Comparison of ENCODE assay signal across 8 mouse cellular contexts in the genomic region with DNA sequence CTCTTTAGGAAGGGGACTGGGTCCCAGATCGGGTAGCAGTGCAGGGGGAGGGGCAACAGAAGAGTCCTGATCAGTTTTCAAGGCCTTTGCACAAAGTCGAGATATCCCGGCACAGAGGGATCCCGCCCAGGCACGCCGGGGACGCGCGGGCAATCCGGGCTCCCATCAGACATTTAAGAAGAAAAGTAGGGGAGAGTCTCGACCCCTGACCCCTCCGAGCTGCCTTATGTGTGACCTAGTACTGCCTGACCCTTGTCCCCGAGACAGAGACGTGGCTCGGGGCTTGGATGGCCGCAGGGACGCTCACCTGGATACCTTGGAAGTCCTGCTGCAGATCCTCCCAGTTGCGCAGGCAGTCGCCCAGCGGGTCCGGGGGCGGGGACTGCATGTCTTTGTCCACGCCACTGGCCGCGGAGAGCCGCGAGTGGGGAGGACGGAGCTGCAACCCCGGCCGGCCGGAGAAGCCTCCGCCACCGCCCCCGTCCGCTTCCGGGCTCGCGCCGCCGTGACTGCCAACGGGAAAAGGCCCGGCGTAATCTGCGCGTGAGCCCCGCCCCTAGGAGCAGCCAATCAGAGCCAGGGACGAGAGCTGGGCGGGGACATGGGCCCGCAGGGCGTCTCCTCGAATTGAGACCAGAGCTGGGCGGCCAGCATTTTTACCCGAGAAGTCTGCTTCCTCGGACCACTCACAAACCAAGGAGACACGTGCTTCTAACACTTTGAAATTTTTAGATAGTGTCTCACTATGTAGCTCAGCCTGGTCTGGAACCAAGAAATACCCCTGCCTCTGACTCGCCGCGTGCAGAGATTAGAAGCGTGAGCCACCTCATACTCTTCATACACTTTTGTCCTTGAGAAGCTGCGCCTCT. TPM values are rescaled to one million over a fixed set of nuclear protein-coding genes. Genes with fewer than 3 reads are reported as not detected.
DNase-seq lines count a peak whose midpoint lies in the region; ATAC-seq and TF ChIP-seq lines count a peak whose summit lies in the region.

A gene (minus strand): TSS at position 708 of the 869 bp plus-strand sequence.

- H3K27ac ChIP-seq in embryonic facial prominence, embryonic 13.5 days: peak within 1 kb of the TSS; percentile 75
- peak within 1 kb of the TSS; percentile 88 for H3K27ac ChIP-seq in heart, adult 2 months
- peak within 1 kb of the TSS; percentile 63; the same call in 1 of the 2 replicates for H3K27ac ChIP-seq in limb, embryonic 13.5 days
- peak within 1 kb of the TSS; percentile 32; the same call in 1 of the 2 replicates for H3K27ac ChIP-seq in midbrain, embryonic 16.5 days (ENCODE audit: low read length)

- peaks cover 24% of the 10 kb centered on the region for H3K36me3 ChIP-seq in embryonic facial prominence, embryonic 13.5 days
- H3K36me3 ChIP-seq in heart, adult 2 months (ENCODE audit: control insufficient read depth, insufficient read depth, low read length): no peaks in the 10 kb centered on the region
- H3K36me3 ChIP-seq in limb, embryonic 13.5 days: peaks cover 22% of the 10 kb centered on the region
- 0 out of 2 replicates have a peak, but pooled peaks cover 11% of the 10 kb centered on the region for H3K36me3 ChIP-seq in midbrain, embryonic 16.5 days (ENCODE audit: control insufficient read depth, insufficient read depth, low read length)

- ATAC-seq in embryonic facial prominence, embryonic 13.5 days (ENCODE audit: insufficient number of reproducible peaks, insufficient read depth, low FRiP score, low TSS enrichment, low read depth): peak; percentile 91
- ATAC-seq in limb, embryonic 13.5 days (ENCODE audit: low FRiP score, low read depth): peak; percentile 97
- peak; percentile 95 for ATAC-seq in midbrain, embryonic 16.5 days

- no peak for TF ChIP-seq CTCF in heart, adult 2 months (IDR thresholded peaks at IDR 0.05)

- intact Hi-C loops in heart, adult 2 months (cut with DNase I): loop anchor here (1.0 to 5.0 kb wide), 2 partner anchors 55 to 112 kb away; a partner anchor contains a TSS

- peaks cover 17% of the 10 kb centered on the region for H3K4me1 ChIP-seq in embryonic facial prominence, embryonic 13.5 days
- H3K4me1 ChIP-seq in heart, adult 2 months (ENCODE audit: control insufficient read depth, insufficient read depth, low read length): peaks cover 3% of the 10 kb centered on the region
- H3K4me1 ChIP-seq in limb, embryonic 13.5 days: peaks cover 23% of the 10 kb centered on the region
- H3K4me1 ChIP-seq in midbrain, embryonic 16.5 days (ENCODE audit: control insufficient read depth, insufficient read depth, low read length): peaks cover 10% of the 10 kb centered on the region

- no peaks in the 10 kb centered on the region for H3K79me2 ChIP-seq in heart, adult 2 months (replicated peaks; ENCODE audit: control insufficient read depth, insufficient read depth, low read length)

- TF ChIP-seq EP300 in heart, adult 2 months (IDR thresholded peaks at IDR 0.05; ENCODE audit: insufficient read depth, low read depth, low read length): 0 out of 2 replicates have a peak, but pooled peaks have one; percentile 35

- 0 out of 2 replicates have a peak, but pooled peaks cover 3% of the 10 kb centered on the region for H3K9me3 ChIP-seq in embryonic facial prominence, embryonic 13.5 days
- H3K9me3 ChIP-seq in limb, embryonic 13.5 days: peaks cover 6% of the 10 kb centered on the region; the same call in 1 of the 2 replicates
- no peaks in the 10 kb centered on the region; the same call in 1 of the 2 replicates for H3K9me3 ChIP-seq in midbrain, embryonic 16.5 days (replicated peaks; ENCODE audit: control insufficient read depth, low read length, poor library complexity, severe bottlenecking)

- H3K4me3 ChIP-seq in embryonic facial prominence, embryonic 13.5 days: peak within 1 kb of the TSS; percentile 88
- H3K4me3 ChIP-seq in heart, adult 2 months: peak within 1 kb of the TSS; percentile 99
- H3K4me3 ChIP-seq in limb, embryonic 13.5 days: peak within 1 kb of the TSS; percentile 85
- H3K4me3 ChIP-seq in midbrain, embryonic 16.5 days (ENCODE audit: low read depth, low read length): peak within 1 kb of the TSS; percentile 86

- H3K9ac ChIP-seq in embryonic facial prominence, embryonic 13.5 days: peak within 1 kb of the TSS; percentile 87
- H3K9ac ChIP-seq in heart, adult 2 months (ENCODE audit: low read depth, low read length): peak within 1 kb of the TSS; percentile 76
- H3K9ac ChIP-seq in limb, embryonic 13.5 days: peak within 1 kb of the TSS; percentile 87
- H3K9ac ChIP-seq in midbrain, embryonic 16.5 days (ENCODE audit: low read depth, low read length): peak within 1 kb of the TSS; percentile 79

- WGBS in embryonic facial prominence, embryonic 13.5 days: under 1% methylated on average over 57 of the region's 60 CpGs
- under 1% methylated on average over 60 of the region's 60 CpGs for WGBS in heart, adult 2 months
- WGBS in limb, embryonic 13.5 days: under 1% methylated on average over 60 of the region's 60 CpGs
- WGBS in midbrain, embryonic 16.5 days: under 1% methylated on average over 57 of the region's 60 CpGs

- no peaks in the 10 kb centered on the region for H3K27me3 ChIP-seq in embryonic facial prominence, embryonic 13.5 days
- H3K27me3 ChIP-seq in heart, adult 2 months (ENCODE audit: control insufficient read depth, insufficient read depth, low read length): no peaks in the 10 kb centered on the region
- no peaks in the 10 kb centered on the region for H3K27me3 ChIP-seq in limb, embryonic 13.5 days
- H3K27me3 ChIP-seq in midbrain, embryonic 16.5 days (ENCODE audit: control insufficient read depth, insufficient read depth, low read depth, low read length): no peaks in the 10 kb centered on the region

- peak; percentile 93 for DNase-seq in 3134 (ENCODE audit: extremely low read depth, insufficient read length, low spot score)
- peak; percentile 98 for DNase-seq in adrenal gland, postnatal 36 days
- DNase-seq in heart, adult 2 months: peak; percentile 97 to 98
- peak; percentile 96 to 98 for DNase-seq in kidney, adult 8-10 months
- DNase-seq in spleen, postnatal 10 days (ENCODE audit: low spot score in 2 of 2): peak; percentile 82 to 93

- H3K4me2 ChIP-seq in embryonic facial prominence, embryonic 13.5 days: peak within 1 kb of the TSS; percentile 91
- peak within 1 kb of the TSS; percentile 92 for H3K4me2 ChIP-seq in limb, embryonic 13.5 days (replicated peaks)
- peak within 1 kb of the TSS; percentile 93 for H3K4me2 ChIP-seq in midbrain, embryonic 16.5 days (ENCODE audit: low read length)

- peak; percentile 87 for TF ChIP-seq POLR2A in heart, adult 2 months (IDR thresholded peaks at IDR 0.05; ENCODE audit: insufficient read depth, low read depth, low read length)

RNA-seq across cellular contexts. Expression of the gene that starts here (rescaled TPM):
- 10 to 100 TPM; 55.5 to 59.9 TPM for total RNA-seq in adrenal gland, postnatal 36 days (2021)
- polyA plus RNA-seq in embryonic facial prominence, embryonic 13.5 days (2015; fragmentation: Nextera tagmentation; extraction: Ambion mirVana): 39.4 and 46.8 TPM in 2 replicates
- total RNA-seq in heart, adult 2 months (2021): 10 to 100 TPM; 13.6 to 19.3 TPM
- polyA plus RNA-seq in heart, adult 2 months (2012; rRNA removed): 18.5 and 27.3 TPM in 2 replicates
- polyA plus RNA-seq in limb, embryonic 13.5 days (2015; fragmentation: Nextera tagmentation; extraction: Ambion mirVana): 49.3 and 49.4 TPM in 2 replicates
- polyA plus RNA-seq in midbrain, embryonic 16.5 days (2015; fragmentation: Nextera tagmentation; extraction: Ambion mirVana): 87.2 and 87.8 TPM in 2 replicates

Comparison
In these comparisons a context has a peak if more than half of its experiments do, and no peak if none do; other contexts are left out.
1. Peak in every context shown above with its lines: DNase-seq, ATAC-seq, H3K4me3 ChIP-seq and H3K27ac ChIP-seq.
2. H3K27ac ChIP-seq: peak in every context shown above with its lines; median percentile 88 in heart, adult 2 months; 75 in embryonic facial prominence, embryonic 13.5 days; 63 in limb, embryonic 13.5 days; 32 in midbrain, embryonic 16.5 days.